In the genomic region with DNA sequence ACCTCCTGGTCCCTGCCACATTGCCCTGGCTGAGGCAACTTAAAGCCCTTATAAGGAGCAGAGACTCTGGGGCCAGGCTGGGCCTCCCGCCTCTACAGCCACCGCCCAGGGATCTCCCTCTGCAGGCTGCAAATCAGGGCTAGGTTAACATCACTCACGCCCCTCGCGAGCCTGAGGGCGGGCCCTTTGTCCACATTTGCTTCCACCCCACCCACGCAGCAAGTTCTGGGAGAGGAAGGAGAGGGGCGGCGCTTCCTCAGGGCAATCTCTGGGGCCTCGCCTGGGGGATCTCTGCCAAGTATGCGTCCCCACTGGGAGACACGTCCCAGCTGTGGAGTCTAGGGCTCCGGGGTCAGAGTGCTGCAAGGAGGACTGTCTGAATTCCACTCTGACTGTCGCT, we compare ENCODE assay signal across 8 mouse cellular contexts. TPM values are rescaled to one million over a fixed set of nuclear protein-coding genes. Genes with fewer than 3 reads are reported as not detected.
DNase-seq lines count a peak whose midpoint lies in the region; ATAC-seq and TF ChIP-seq lines count a peak whose summit lies in the region.

No protein-coding gene starts in this region.

- peak; percentile 56 for TF ChIP-seq CTCF in intestine, postnatal 0 days (IDR thresholded peaks at IDR 0.05; ENCODE audit: low read depth)
- no peak for TF ChIP-seq CTCF in lung, adult 2 months (IDR thresholded peaks at IDR 0.05; ENCODE audit: insufficient read depth, low read length)

- H3K27me3 ChIP-seq in intestine, postnatal 0 days (replicated peaks; ENCODE audit: control insufficient read depth, insufficient read depth, low read length), result no peaks in the 10 kb centered on the region
- H3K27me3 ChIP-seq in neural tube, embryonic 14.5 days (ENCODE audit: control insufficient read depth, insufficient read depth, low read length), result no peaks in the 10 kb centered on the region

- ATAC-seq in granulocyte monocyte progenitor cell, adult 5-6 weeks (replicated peaks; ENCODE audit: poor library complexity, severe bottlenecking), result peak; percentile 58
- peak; percentile 85 for ATAC-seq in intestine, postnatal 0 days
- ATAC-seq in neural tube, embryonic 14.5 days (ENCODE audit: low read depth), result no peak

- 0 out of 2 replicates have a peak, but pooled peaks cover 12% of the 10 kb centered on the region for H3K4me1 ChIP-seq in intestine, postnatal 0 days (replicated peaks; ENCODE audit: control insufficient read depth, insufficient read depth, low read length)
- H3K4me1 ChIP-seq in lung, adult 2 months (ENCODE audit: control insufficient read depth, insufficient read depth, low read length), result peaks cover 14% of the 10 kb centered on the region
- H3K4me1 ChIP-seq in neural tube, embryonic 14.5 days (ENCODE audit: control insufficient read depth, insufficient read depth, low read length), result peaks cover 14% of the 10 kb centered on the region; the same call in 1 of the 2 replicates

- no peaks in the 10 kb centered on the region for H3K9me3 ChIP-seq in intestine, postnatal 0 days (ENCODE audit: control insufficient read depth)
- H3K9me3 ChIP-seq in neural tube, embryonic 14.5 days (ENCODE audit: control insufficient read depth, low read length), result no peaks in the 10 kb centered on the region

- peak overlapping the region; percentile 69 for H3K27ac ChIP-seq in intestine, postnatal 0 days (ENCODE audit: low read depth, low read length)
- H3K27ac ChIP-seq in neural tube, embryonic 14.5 days (ENCODE audit: low read depth, low read length), result no peak overlapping the region

- H3K36me3 ChIP-seq in intestine, postnatal 0 days (ENCODE audit: control insufficient read depth, insufficient read depth), result peaks cover 13% of the 10 kb centered on the region
- peaks cover 17% of the 10 kb centered on the region for H3K36me3 ChIP-seq in neural tube, embryonic 14.5 days (ENCODE audit: control insufficient read depth, insufficient read depth, low read length)

- TF ChIP-seq POLR2A in lung, adult 2 months (IDR thresholded peaks at IDR 0.05; ENCODE audit: borderline replicate concordance, extremely low read depth, low read depth, low read length), result peak; percentile 67; the same call in 1 of the 2 replicates

- under 1% methylated on average over 14 of the region's 14 CpGs for WGBS in intestine, postnatal 0 days
- 1% methylated on average over 14 of the region's 14 CpGs for WGBS in lung, adult 2 months
- 1% methylated on average over 14 of the region's 14 CpGs for WGBS in neural tube, embryonic 14.5 days

- H3K4me3 ChIP-seq in intestine, postnatal 0 days (ENCODE audit: low read depth, low read length), result peak overlapping the region; percentile 53
- H3K4me3 ChIP-seq in lung, adult 2 months (replicated peaks; ENCODE audit: extremely low read depth, low read depth, low read length), result peak overlapping the region; percentile 84
- peak overlapping the region; percentile 13; the same call in 1 of the 2 replicates for H3K4me3 ChIP-seq in neural tube, embryonic 14.5 days (ENCODE audit: low read depth, low read length)

- H3K9ac ChIP-seq in intestine, postnatal 0 days (ENCODE audit: low read depth, low read length), result 0 out of 2 replicates have a peak overlapping the region, but pooled peaks have one; percentile 35
- H3K9ac ChIP-seq in neural tube, embryonic 14.5 days (replicated peaks; ENCODE audit: low read depth, low read length), result no peak overlapping the region

- peak; percentile 30 for DNase-seq in right cerebral cortex, adult 18-20 months
- no peak for DNase-seq in right cerebral cortex, postnatal 36 days (ENCODE audit: low spot score in 2 of 2)
- DNase-seq in cerebellum, postnatal 36 days, result peak; percentile 16 to 26
- peak; percentile 92 for DNase-seq in lung, adult 2 months
- DNase-seq in urinary bladder, postnatal 10 days (ENCODE audit: low spot score), result peak; percentile 62

- peak overlapping the region; percentile 73 for H3K4me2 ChIP-seq in intestine, postnatal 0 days (replicated peaks; ENCODE audit: low read depth)
- H3K4me2 ChIP-seq in neural tube, embryonic 14.5 days (ENCODE audit: low read depth, low read length), result peak overlapping the region; percentile 26; the same call in 1 of the 2 replicates

RNA-seq across cellular contexts. Expression of gene Prkcg, which starts 3.8 kb away (rescaled TPM):
- total RNA-seq in granulocyte monocyte progenitor cell, adult 5-6 weeks (2014; fragmentation: Nextera tagmentation), result not detected in 2 replicates
- not detected in 2 replicates for total RNA-seq in granulocyte monocyte progenitor cell, adult 5-6 weeks (2017)
- polyA plus RNA-seq in intestine, postnatal 0 days (2015; fragmentation: Nextera tagmentation; extraction: Ambion mirVana), result 0.10 and 0.57 TPM in 2 replicates
- 5.6 and 5.9 TPM in 2 replicates for polyA plus RNA-seq in lung, adult 2 months (2012; rRNA removed)
- 0.88 and 1.5 TPM in 2 replicates for polyA plus RNA-seq in neural tube, embryonic 14.5 days (2014; fragmentation: Nextera tagmentation; extraction: Ambion mirVana)

RNA-seq across cellular contexts. Expression of gene Myadm, which starts 3.9 kb away (rescaled TPM):
- total RNA-seq in granulocyte monocyte progenitor cell, adult 5-6 weeks (2014; fragmentation: Nextera tagmentation), result 14.0 TPM in 2 replicates
- 3.2 and 3.7 TPM in 2 replicates for total RNA-seq in granulocyte monocyte progenitor cell, adult 5-6 weeks (2017)
- 71.3 and 75.3 TPM in 2 replicates for polyA plus RNA-seq in intestine, postnatal 0 days (2015; fragmentation: Nextera tagmentation; extraction: Ambion mirVana)
- polyA plus RNA-seq in lung, adult 2 months (2012; rRNA removed), result 429 and 524 TPM in 2 replicates
- 39.2 and 52.5 TPM in 2 replicates for polyA plus RNA-seq in neural tube, embryonic 14.5 days (2014; fragmentation: Nextera tagmentation; extraction: Ambion mirVana)

RNA-seq across cellular contexts. Expression of gene Cacng7, which starts 40.0 kb away (rescaled TPM):
- total RNA-seq in granulocyte monocyte progenitor cell, adult 5-6 weeks (2014; fragmentation: Nextera tagmentation), result not detected in 2 replicates
- not detected in 2 replicates for total RNA-seq in granulocyte monocyte progenitor cell, adult 5-6 weeks (2017)
- 0.63 and 0.86 TPM in 2 replicates for polyA plus RNA-seq in intestine, postnatal 0 days (2015; fragmentation: Nextera tagmentation; extraction: Ambion mirVana)
- polyA plus RNA-seq in lung, adult 2 months (2012; rRNA removed), result 3.3 and 7.4 TPM in 2 replicates
- polyA plus RNA-seq in neural tube, embryonic 14.5 days (2014; fragmentation: Nextera tagmentation; extraction: Ambion mirVana), result 4.2 and 5.1 TPM in 2 replicates

RNA-seq across cellular contexts. Expression of gene Nlrp12, which starts 43.3 kb away (rescaled TPM):
- 3.4 TPM in 1 of 2 replicates, not detected in the other for total RNA-seq in granulocyte monocyte progenitor cell, adult 5-6 weeks (2014; fragmentation: Nextera tagmentation)
- 2.1 and 3.2 TPM in 2 replicates for total RNA-seq in granulocyte monocyte progenitor cell, adult 5-6 weeks (2017)
- polyA plus RNA-seq in intestine, postnatal 0 days (2015; fragmentation: Nextera tagmentation; extraction: Ambion mirVana), result not detected in 2 replicates
- polyA plus RNA-seq in lung, adult 2 months (2012; rRNA removed), result 0.25 and 0.50 TPM in 2 replicates
- polyA plus RNA-seq in neural tube, embryonic 14.5 days (2014; fragmentation: Nextera tagmentation; extraction: Ambion mirVana), result 0.04 TPM in 1 of 2 replicates, not detected in the other

Comparison
In these comparisons a context has a peak if more than half of its experiments do, and no peak if none do; other contexts are left out.
1. DNase-seq: peak in right cerebral cortex, adult 18-20 months (single experiment), cerebellum, postnatal 36 days (2 of 2), lung, adult 2 months (single experiment) and urinary bladder, postnatal 10 days (single experiment); none in right cerebral cortex, postnatal 36 days (0 of 2).
2. H3K4me3 ChIP-seq: peak in every context shown above with its lines; median percentile 84 in lung, adult 2 months; 53 in intestine, postnatal 0 days; 13 in neural tube, embryonic 14.5 days.